Mouse (Mus musculus) cerebellum, adult 2 months (tissue): Measurements from ENCODE around the gene Bicd2.

Experiments used
- CTCF ChIP-seq: fragments of 200-500 bp; IDR thresholded peaks from 2 replicates; pipeline ENCODE4 v1.5.1; 2011; ENCODE audit warnings: low read depth, mild to moderate bottlenecking, control low read depth, low read length, moderate library complexity, borderline replicate concordance; ENCODE audit not compliant: insufficient read depth
- POLR2A ChIP-seq: fragments of 200-500 bp; IDR thresholded peaks from 2 replicates; pipeline ENCODE4 v1.6.1; 2011; ENCODE audit warnings: low read length, control low read depth, borderline replicate concordance; ENCODE audit not compliant: insufficient read depth

DNA sequence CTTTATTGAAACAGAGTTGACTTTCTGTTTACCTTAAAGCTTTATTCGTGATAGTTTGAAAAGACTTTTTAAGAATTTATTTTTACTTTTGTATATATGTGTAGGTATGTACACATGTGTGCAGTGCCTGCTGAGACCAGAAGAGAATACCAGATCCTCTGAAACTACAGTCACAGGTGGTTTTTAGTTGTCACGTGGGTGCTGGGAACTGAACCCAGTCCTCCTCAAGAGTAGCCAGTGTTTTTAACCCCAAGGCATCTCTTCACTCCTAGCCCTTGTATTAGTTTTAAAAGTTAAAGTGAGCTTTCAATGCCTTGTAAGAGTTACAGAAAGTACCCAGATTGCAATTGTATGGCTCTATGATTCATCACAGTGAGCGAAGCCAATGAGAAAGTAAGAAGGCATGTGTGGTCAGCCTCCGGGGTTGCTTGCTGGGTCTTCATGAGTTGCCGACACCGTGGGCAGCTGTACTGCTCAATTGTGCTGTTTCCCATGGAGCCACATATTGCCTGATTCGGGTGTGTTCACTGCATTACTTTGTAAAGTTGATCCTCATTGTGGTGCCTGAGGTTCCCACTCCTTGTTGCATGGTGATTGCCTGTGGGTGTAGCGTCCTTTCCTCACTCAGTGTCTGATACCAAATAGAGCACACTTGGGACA, 16.1 kb downstream of the Bicd2 start:
- no peak for TF ChIP-seq POLR2A
- no peak for TF ChIP-seq CTCF
